Mouse (Mus musculus) liver, embryonic 14.5 days (tissue): ENCODE data around the gene Ush1c. TPM values are rescaled to one million over a fixed set of nuclear protein-coding genes. Genes with fewer than 3 reads are reported as not detected.
"Not testable (repeated sequence)": the region's sequence is repeated elsewhere in the genome, so short reads cannot be mapped to it uniquely, and the experiment has no call there.

ENCODE experiments used
- ATAC-seq: fragments of 200-750 bp; cut with Nextera tagmentation; 2 replicates; pipeline ENCODE4 v1.8.0; 2017; ENCODE audit warnings: moderate number of reproducible peaks, mild to moderate bottlenecking, moderate library complexity; ENCODE audit not compliant: insufficient read depth
- DNase-seq, 3 experiments: peaks; one replicate each; pipeline ENCODE4 v3.0.0-alpha.2; 2012 to 2013; ENCODE audit warnings: low read depth in 3 of 3, low spot score in 3 of 3
- H3K27ac ChIP-seq: fragments of 300-500 bp; sonication (generic); 2 replicates; pipeline ENCODE4 v1.5.1; 2014; ENCODE audit warnings: moderate library complexity, mild to moderate bottlenecking, control low read depth, inconsistent platforms
- H3K27me3 ChIP-seq: fragments of 300-500 bp; sonication (generic); 2 replicates; pipeline ENCODE4 v1.6.1; 2014; ENCODE audit warnings: mild to moderate bottlenecking, low read length, moderate library complexity; ENCODE audit not compliant: control insufficient read depth, insufficient read depth
- H3K36me3 ChIP-seq: fragments of 300-500 bp; sonication (generic); replicated peaks from 2 replicates; pipeline ENCODE4 v1.6.1; 2014; ENCODE audit warnings: low read depth; ENCODE audit not compliant: control insufficient read depth, insufficient read depth
- H3K4me1 ChIP-seq, 2 experiments: fragments of 200-500 bp in 1 of 2; fragments of 300-500 bp in 1 of 2; sonication (generic) in 1 of 2; replicated peaks; 2 replicates each; pipeline ENCODE4 v1.6.1; 2012 to 2014; ENCODE audit warnings: antibody characterized with exemption in 1 of 2, inconsistent platforms in 1 of 2, low read length in 1 of 2; ENCODE audit not compliant: control insufficient read depth in 2 of 2, insufficient read depth in 2 of 2
- H3K4me2 ChIP-seq: fragments of 300-500 bp; sonication (generic); 2 replicates; pipeline ENCODE4 v1.6.1; 2014; ENCODE audit warnings: low read depth, mild to moderate bottlenecking, control low read depth, moderate library complexity
- H3K4me3 ChIP-seq, 2 experiments: fragments of 200-500 bp in 1 of 2; fragments of 300-500 bp in 1 of 2; sonication (generic) in 1 of 2; 2 replicates each; pipeline ENCODE4 v1.5.1; 2012 to 2014; ENCODE audit warnings: low read depth in 2 of 2, low read length in 2 of 2, mild to moderate bottlenecking in 2 of 2, control low read depth in 1 of 2, inconsistent platforms in 1 of 2, moderate library complexity in 1 of 2; ENCODE audit not compliant: insufficient read depth in 1 of 2
- H3K9ac ChIP-seq: fragments of 300-500 bp; sonication (generic); replicated peaks from 2 replicates; pipeline ENCODE4 v1.6.1; 2014; ENCODE audit warnings: mild to moderate bottlenecking, control low read depth, moderate library complexity
- H3K9me3 ChIP-seq: fragments of 300-500 bp; sonication (generic); 2 replicates; pipeline ENCODE4 v1.6.1; 2016; ENCODE audit warnings: low read length, mixed read lengths; ENCODE audit not compliant: control insufficient read depth
- CTCF ChIP-seq: IDR thresholded peaks from 2 replicates; pipeline ENCODE4 v1.5.1; 2016; ENCODE audit warnings: antibody characterized with exemption, low read depth, control low read depth
- EP300 ChIP-seq: IDR thresholded peaks from 2 replicates; pipeline ENCODE4 v1.6.1; 2016; ENCODE audit warnings: antibody characterized with exemption, low read depth
- WGBS: fragments of 180-500 bp; shearing (Covaris S2); extraction: QIAGEN DNeasy Blood & Tissue Kit; methylation state at CpG from one replicate; pipeline ENCODE4 v1.1.7; 2014; ENCODE audit not compliant: insufficient replicate concordance; 5-methylcytosine and 5-hydroxymethylcytosine counted together
- polyA plus RNA-seq, 2 experiments: library from polyadenylated mRNA; depleted of rRNA in 1 of 2; stranded (reverse) in 1 of 2; unstranded in 1 of 2; fragments of >200 nt; fragmentation: Nextera tagmentation in 1 of 2; extraction: Ambion mirVana in 1 of 2; gene quantifications; 2 replicates each; pipeline versions ENCODE4 v1.2.1 to v1.2.3; 2012 to 2014

Gene Ush1c
- polyA plus RNA-seq, 2 experiments: 0.09 TPM; not detected in 1

DNA sequence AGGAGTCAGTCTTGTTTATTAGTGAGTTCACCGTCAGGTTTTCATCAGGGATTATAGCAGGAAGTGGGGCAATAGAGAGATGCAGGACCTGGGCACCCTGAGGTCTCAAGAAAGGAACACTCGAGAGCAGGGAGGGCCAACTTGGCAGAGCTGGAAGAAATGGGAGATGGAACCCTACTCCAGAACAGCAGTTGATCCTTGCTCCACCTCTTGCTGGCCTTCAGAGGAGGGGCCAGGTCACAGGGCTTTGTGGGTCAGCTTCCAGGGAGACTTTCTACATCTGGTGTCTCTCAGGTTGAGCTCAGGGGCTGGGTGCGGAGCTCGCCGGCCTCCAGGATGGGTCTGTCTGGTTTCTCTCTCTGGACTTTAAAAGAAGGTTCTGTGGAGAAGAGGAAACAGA is 42.9 kb downstream of the Ush1c start:
- Histone ChIP-seq H3K36me3 (no peaks in the 10 kb centered on the region), H3K27me3 (no peaks in the 10 kb centered on the region), H3K4me2 (no peak overlapping the region), H3K27ac (no peak overlapping the region), H3K4me1 (no peaks in the 10 kb centered on the region), H3K4me3 (no peak overlapping the region), H3K9me3 (no peaks in the 10 kb centered on the region), H3K9ac (no peak overlapping the region)
- DNase-seq (no peak), ATAC-seq (no peak)
- TF ChIP-seq EP300 (no peak), CTCF (no peak)
- WGBS: 62% methylated on average over 5 of the region's 5 CpGs

DNA sequence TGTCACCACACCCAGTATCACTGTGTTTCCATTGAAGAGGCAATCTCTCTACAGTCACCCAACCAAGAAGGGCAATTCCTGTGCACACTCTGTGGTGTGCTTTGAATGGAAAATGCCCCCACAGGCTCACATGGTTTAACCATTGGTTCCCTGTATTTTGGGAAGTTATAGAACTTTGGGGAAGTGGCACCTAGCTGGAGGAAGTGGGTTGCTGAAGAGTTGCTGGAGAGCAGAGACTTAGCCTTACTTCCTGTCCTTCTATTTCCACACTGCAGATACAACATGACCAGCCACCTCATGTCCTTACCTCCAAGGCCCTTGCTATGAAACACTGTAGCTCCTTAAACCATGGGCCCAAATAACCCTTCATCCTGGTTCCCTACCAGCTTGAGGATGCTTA is 54.1 kb downstream of the Ush1c start:
- ATAC-seq (no peak), DNase-seq (no peak)
- Histone ChIP-seq H3K4me1 (no peaks in the 10 kb centered on the region), H3K9ac (no peak overlapping the region), H3K4me3 (no peak overlapping the region), H3K9me3 (no peaks in the 10 kb centered on the region), H3K4me2 (no peak overlapping the region), H3K36me3 (no peaks in the 10 kb centered on the region), H3K27me3 (peaks cover 15% of the 10 kb centered on the region), H3K27ac (no peak overlapping the region)
- TF ChIP-seq EP300 (no peak), CTCF (no peak)

DNA sequence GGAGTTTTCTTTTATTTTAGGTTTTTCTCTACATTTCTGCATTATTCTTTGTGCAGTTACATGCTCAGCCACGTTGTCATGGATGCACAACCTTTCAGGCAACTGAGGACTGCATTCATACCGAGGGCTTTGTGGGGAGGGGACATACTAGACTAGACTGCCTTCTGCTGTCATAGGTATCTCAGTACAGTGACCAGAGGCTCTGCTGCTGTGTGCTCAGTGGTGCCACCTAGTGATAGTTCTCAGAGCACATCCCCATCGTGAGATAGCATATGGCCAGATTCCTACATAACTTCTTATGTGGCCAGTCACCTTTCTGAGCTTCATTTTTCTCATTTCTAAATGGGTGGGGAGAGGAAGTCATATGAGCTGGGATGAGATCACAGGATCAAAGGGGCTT is 56.7 kb downstream of the Ush1c start:
- DNase-seq (no peak), ATAC-seq (no peak)
- Histone ChIP-seq H3K36me3 (no peaks in the 10 kb centered on the region), H3K4me3 (no peak overlapping the region), H3K27me3 (peaks cover 25% of the 10 kb centered on the region), H3K4me1 (no peaks in the 10 kb centered on the region), H3K4me2 (no peak overlapping the region), H3K9ac (no peak overlapping the region), H3K9me3 (no peaks in the 10 kb centered on the region), H3K27ac (no peak overlapping the region)
- whole genome bisulfite sequencing: 5% methylated on average over 3 of the region's 3 CpGs
- TF ChIP-seq CTCF (peak; percentile 87), EP300 (no peak)

DNA sequence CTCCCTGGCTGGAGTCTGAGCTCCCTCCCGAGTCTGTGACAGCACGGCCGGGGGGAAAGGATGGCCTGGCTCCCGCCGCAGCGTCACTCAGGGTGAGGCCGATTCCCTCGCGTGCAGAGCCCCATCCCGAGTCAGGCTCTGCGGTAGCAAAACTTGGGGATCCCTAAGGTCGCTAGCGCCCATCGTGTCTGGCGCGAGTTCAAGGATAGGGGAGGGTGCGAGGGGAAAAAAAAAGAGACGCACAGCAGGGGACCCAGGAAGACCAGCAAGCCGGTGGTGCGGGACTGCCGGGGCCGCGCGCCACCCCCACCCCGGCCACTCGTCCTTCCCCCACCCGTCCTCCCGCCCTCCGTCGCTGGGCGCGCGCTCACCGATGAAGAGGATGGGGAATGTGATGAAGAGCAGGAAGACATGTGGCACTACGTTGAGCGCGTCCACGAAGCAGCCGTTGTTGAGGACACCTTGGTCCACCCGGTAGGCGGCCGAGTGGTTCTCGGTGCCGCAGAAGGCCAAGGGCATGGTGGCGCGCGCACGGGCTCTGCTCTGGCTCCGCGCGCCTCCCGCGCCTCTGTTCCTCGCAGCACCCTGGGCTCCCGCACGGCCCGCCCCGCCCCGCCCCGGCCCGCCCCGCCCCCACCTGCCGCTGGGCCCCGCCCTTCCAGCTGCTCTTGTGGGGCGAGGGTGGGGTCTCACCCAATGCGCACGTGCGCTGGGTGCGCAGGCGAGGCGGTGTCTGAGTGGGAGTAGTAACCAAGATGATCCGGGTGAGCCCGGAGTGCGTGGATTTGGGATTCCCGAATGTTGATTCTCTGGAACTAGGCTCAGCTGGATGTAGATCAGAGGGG is 58.6 kb downstream of the Ush1c start, which contains the start of gene Abcc8:
Gene Abcc8, minus strand, starts transcription at position 603 of the 845 bp plus-strand sequence.
- no peak for DNase-seq
- no peak within 1 kb of the TSS for H3K9ac ChIP-seq
- whole genome bisulfite sequencing: 2% methylated on average over 72 of the region's 75 CpGs
- ATAC-seq: no peak
- TF ChIP-seq EP300 (no peak), CTCF (no peak)
- no peaks in the 10 kb centered on the region for H3K4me1 ChIP-seq
- no peak within 1 kb of the TSS for H3K4me2 ChIP-seq
- H3K4me3 ChIP-seq: 0 out of 4 replicates have a peak within 1 kb of the TSS, but pooled peaks of 1 of the 2 experiments have one; percentile 10
- H3K36me3 ChIP-seq: no peaks in the 10 kb centered on the region
- no peak within 1 kb of the TSS for H3K27ac ChIP-seq
- peaks cover 25% of the 10 kb centered on the region for H3K27me3 ChIP-seq
- H3K9me3 ChIP-seq: no peaks in the 10 kb centered on the region

DNA sequence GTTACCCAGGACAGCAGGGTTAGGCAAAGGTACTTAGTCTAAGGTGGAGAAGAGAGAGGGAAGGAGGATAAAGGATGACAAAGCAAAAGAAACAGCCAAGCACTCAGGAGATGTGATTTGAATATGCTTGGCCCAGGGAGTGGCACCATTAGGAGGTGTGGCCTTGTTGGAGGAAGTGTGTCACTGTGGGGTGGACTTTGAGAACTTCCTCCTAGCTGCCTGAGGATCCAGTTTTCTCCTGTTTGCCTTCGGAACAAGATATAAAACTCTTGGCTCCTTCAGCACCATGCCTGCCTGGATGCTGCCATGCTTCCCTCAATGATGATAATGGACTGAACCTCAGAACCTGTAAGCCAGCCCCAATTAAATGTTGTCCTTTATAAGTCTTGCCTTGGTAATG is 69.3 kb downstream of the Ush1c start:
- not testable (repeated sequence) for H3K27ac ChIP-seq, H3K9ac ChIP-seq, H3K4me3 ChIP-seq, H3K4me2 ChIP-seq, H3K36me3 ChIP-seq, ATAC-seq, H3K9me3 ChIP-seq, H3K27me3 ChIP-seq, DNase-seq, H3K4me1 ChIP-seq
- 59% methylated on average over 1 of the region's 1 CpGs for WGBS
